In the genomic region with DNA sequence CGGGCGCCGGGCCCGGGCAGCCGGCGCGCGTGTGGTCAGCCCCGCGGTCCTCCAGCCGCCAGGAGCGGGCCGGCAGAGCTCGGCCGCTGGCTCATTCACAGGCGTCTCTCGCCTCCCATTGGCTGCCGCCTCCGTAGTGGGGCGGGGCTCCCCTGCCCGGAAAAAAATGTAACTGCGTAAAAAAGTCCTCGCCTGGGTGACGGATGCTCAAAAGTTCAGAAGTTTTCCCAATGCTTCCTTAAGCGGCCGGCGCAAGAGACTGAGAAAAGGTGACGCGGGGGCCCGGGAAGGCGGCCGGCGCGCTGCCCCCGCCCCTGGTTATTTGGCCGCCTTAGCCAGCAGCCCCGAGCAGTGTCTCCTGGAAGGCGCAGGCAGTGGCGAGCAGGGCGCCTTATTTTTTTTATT, we compare ENCODE assay signal across 8 mouse cellular contexts. TPM values are rescaled to one million over a fixed set of nuclear protein-coding genes. Genes with fewer than 3 reads are reported as not detected.
DNase-seq lines count a peak whose midpoint lies in the region; ATAC-seq and TF ChIP-seq lines count a peak whose summit lies in the region.

A gene (plus strand): TSS at position 206 of the 405 bp plus-strand sequence.

- ATAC-seq in forebrain, embryonic 16.5 days = peak; percentile 73
- ATAC-seq in erythroid progenitor cell, adult 5-6 weeks (replicated peaks; ENCODE audit: low FRiP score, poor library complexity, severe bottlenecking) = no peak

- peak within 1 kb of the TSS; percentile 60 to 68 for H3K4me3 ChIP-seq in ES-E14 (ENCODE audit: insufficient read depth in 1 of 2, low read depth in 1 of 2, low read length in 2 of 2, poor library complexity in 1 of 2, severe bottlenecking in 1 of 2)
- H3K4me3 ChIP-seq in bone marrow macrophage, adult 2 months (ENCODE audit: insufficient read depth, low read length) = peak within 1 kb of the TSS; percentile 58
- H3K4me3 ChIP-seq in forebrain, embryonic 16.5 days (replicated peaks; ENCODE audit: low read length) = peak within 1 kb of the TSS; percentile 46

- TF ChIP-seq CTCF in bone marrow macrophage, adult 2 months (IDR thresholded peaks at IDR 0.05; ENCODE audit: low read depth, low read length) = no peak

- no peak within 1 kb of the TSS for H3K27ac ChIP-seq in ES-E14 (ENCODE audit: insufficient read depth, low read depth, low read length, poor library complexity, severe bottlenecking)
- H3K27ac ChIP-seq in bone marrow macrophage, adult 2 months (ENCODE audit: insufficient read depth, low read depth, low read length) = no peak within 1 kb of the TSS
- peak within 1 kb of the TSS; percentile 28; the same call in 1 of the 2 replicates for H3K27ac ChIP-seq in forebrain, embryonic 16.5 days (ENCODE audit: low read length)

- H3K4me1 ChIP-seq in ES-E14 (ENCODE audit: control insufficient read depth in 2 of 2, insufficient read depth in 2 of 2, low read length in 2 of 2, poor library complexity in 1 of 2) = no peaks in the 10 kb centered on the region; a peak in 1 of 4 replicates
- H3K4me1 ChIP-seq in bone marrow macrophage, adult 2 months (ENCODE audit: control insufficient read depth, insufficient read depth, low read length) = no peaks in the 10 kb centered on the region
- H3K4me1 ChIP-seq in forebrain, embryonic 16.5 days (replicated peaks; ENCODE audit: control insufficient read depth, insufficient read depth, low read length) = peaks cover 35% of the 10 kb centered on the region

- peaks cover 44% of the 10 kb centered on the region for H3K27me3 ChIP-seq in forebrain, embryonic 16.5 days (replicated peaks; ENCODE audit: control insufficient read depth, insufficient read depth, low read length)

- intact Hi-C loops in heart, postnatal 36 days (cut with DNase I) = loop anchor here (5.0 kb wide), 2 partner anchors 111 to 211 kb away; no protein-coding TSS in a partner anchor

- no peaks in the 10 kb centered on the region for H3K9me3 ChIP-seq in ES-E14 (ENCODE audit: control insufficient read depth, insufficient read depth, low read depth, low read length)
- H3K9me3 ChIP-seq in forebrain, embryonic 16.5 days (ENCODE audit: control insufficient read depth, low read length) = no peaks in the 10 kb centered on the region

- peak within 1 kb of the TSS; percentile 75 for H3K4me2 ChIP-seq in forebrain, embryonic 16.5 days (ENCODE audit: low read length)

- in situ Hi-C loops in ES-E14 (cut with MboI; ENCODE audit: low sequenced_read_pairs in 2 of 2, unreplicated experiment in 2 of 2) = loop anchor here (5.0 to 25.0 kb wide), 2 partner anchors 179 to 406 kb away; a partner anchor contains a TSS

- under 1% methylated on average over 40 of the region's 40 CpGs for WGBS in forebrain, embryonic 16.5 days

- no peak for TF ChIP-seq POLR2A in bone marrow macrophage, adult 2 months (IDR thresholded peaks at IDR 0.05; ENCODE audit: borderline replicate concordance, low read depth, low read length)

- peak within 1 kb of the TSS; percentile 44; the same call in 1 of the 2 replicates for H3K9ac ChIP-seq in ES-E14 (ENCODE audit: insufficient read depth, low read depth, low read length, poor library complexity, severe bottlenecking)
- peak within 1 kb of the TSS; percentile 44 for H3K9ac ChIP-seq in forebrain, embryonic 16.5 days (replicated peaks; ENCODE audit: low read depth, low read length)

- no peak for DNase-seq in ES-E14 (ENCODE audit: low read depth, low spot score)
- peak; percentile 88 to 90 for DNase-seq in heart, postnatal 36 days
- DNase-seq in left cerebral cortex, adult 18-20 months (ENCODE audit: low spot score in 2 of 2) = peak; percentile 44 to 45
- DNase-seq in lung, postnatal 36 days = peak; percentile 88
- peak; percentile 62 for DNase-seq in right cerebral cortex, postnatal 25 days

- H3K36me3 ChIP-seq in ES-E14 (ENCODE audit: control insufficient read depth, insufficient read depth, low read length, poor library complexity, severe bottlenecking) = no peaks in the 10 kb centered on the region
- no peaks in the 10 kb centered on the region for H3K36me3 ChIP-seq in forebrain, embryonic 16.5 days (ENCODE audit: control insufficient read depth, insufficient read depth)

TF ChIP-seq in ES-E14, 5 proteins besides CTCF, POLR2A, EP300 and RAD21:
- TF ChIP-seq CHD2 (IDR thresholded peaks at IDR 0.05; ENCODE audit: low read depth, low read length) (no peak), ZC3H11A (IDR thresholded peaks at IDR 0.05; ENCODE audit: borderline replicate concordance, low read depth, low read length) (no peak), ZNF384 (IDR thresholded peaks at IDR 0.05; ENCODE audit: low read depth, low read length) (no peak), HCFC1 (IDR thresholded peaks at IDR 0.05; ENCODE audit: borderline replicate concordance, insufficient read depth, low read length) (no peak), MAFK (IDR thresholded peaks at IDR 0.05; ENCODE audit: insufficient read depth, low read depth, low read length) (no peak)

RNA-seq across cellular contexts. Expression of the gene that starts here (rescaled TPM):
- 0.42 and 1.2 TPM in 2 replicates for total RNA-seq in ES-E14 (2012; rRNA removed)
- polyA plus RNA-seq in bone marrow macrophage, adult 2 months (2012; ENCODE audit: insufficient read depth, insufficient read length, missing spikeins) = 0.09 TPM in 1 of 2 replicates, not detected in the other
- polyA plus RNA-seq in forebrain, embryonic 16.5 days (2015; fragmentation: Nextera tagmentation; extraction: Ambion mirVana) = 0.57 and 1.1 TPM in 2 replicates
- total RNA-seq in heart, postnatal 36 days (2021) = 1 to 10 TPM; 5.0 to 5.1 TPM
- total RNA-seq in left cerebral cortex, adult 18-20 months (2021) = 1 to 10 TPM; 5.7 to 6.6 TPM
- total RNA-seq in erythroid progenitor cell, adult 5-6 weeks (2015; ENCODE audit: low replicate concordance) = not detected in 2 replicates
- not detected in 2 replicates for total RNA-seq in erythroid progenitor cell, adult 5-6 weeks (2017; ENCODE audit: low replicate concordance)
